Mouse (Mus musculus) limb, embryonic 10.5 days (tissue): ENCODE data around the gene Gm6588. TPM values are rescaled to one million over a fixed set of nuclear protein-coding genes. Genes with fewer than 3 reads are reported as not detected.

ENCODE experiments used
- DNase-seq: peaks from one replicate; pipeline ENCODE4 v3.0.0-alpha.2; 2017; ENCODE audit warnings: low spot score
- H3K27ac ChIP-seq: fragments of 300-500 bp; sonication (generic); 2 replicates; pipeline ENCODE4 v1.5.1; 2016; ENCODE audit warnings: mild to moderate bottlenecking
- H3K27me3 ChIP-seq: fragments of 300-500 bp; sonication (generic); 2 replicates; pipeline ENCODE4 v1.6.1; 2016; ENCODE audit warnings: low read depth, mild to moderate bottlenecking; ENCODE audit not compliant: poor library complexity, severe bottlenecking
- H3K36me3 ChIP-seq: fragments of 300-500 bp; sonication (generic); 2 replicates; pipeline ENCODE4 v1.6.1; 2016; ENCODE audit warnings: mild to moderate bottlenecking, moderate library complexity
- H3K4me1 ChIP-seq: fragments of 300-500 bp; sonication (generic); 2 replicates; pipeline ENCODE4 v1.6.1; 2016
- H3K4me3 ChIP-seq: fragments of 300-500 bp; sonication (generic); 2 replicates; pipeline ENCODE4 v1.5.1; 2016; ENCODE audit warnings: mild to moderate bottlenecking, moderate library complexity
- H3K9me3 ChIP-seq: fragments of 300-500 bp; sonication (generic); replicated peaks from 2 replicates; pipeline ENCODE4 v1.6.1; 2016; ENCODE audit warnings: mild to moderate bottlenecking
- WGBS: fragments of 180-500 bp; shearing (Covaris S2); methylation state at CpG from one replicate; pipeline ENCODE4 v1.1.7; 2016; 5-methylcytosine and 5-hydroxymethylcytosine counted together
- polyA plus RNA-seq: library from polyadenylated mRNA; unstranded; fragments of >200 nt; fragmentation: Nextera tagmentation; extraction: Ambion mirVana; gene quantifications from 2 replicates; pipeline ENCODE4 v1.2.1, GENCODE M21; 2016

Gene Gm6588
- polyA plus RNA-seq, 1 experiment from 2014 or later: not detected

DNA sequence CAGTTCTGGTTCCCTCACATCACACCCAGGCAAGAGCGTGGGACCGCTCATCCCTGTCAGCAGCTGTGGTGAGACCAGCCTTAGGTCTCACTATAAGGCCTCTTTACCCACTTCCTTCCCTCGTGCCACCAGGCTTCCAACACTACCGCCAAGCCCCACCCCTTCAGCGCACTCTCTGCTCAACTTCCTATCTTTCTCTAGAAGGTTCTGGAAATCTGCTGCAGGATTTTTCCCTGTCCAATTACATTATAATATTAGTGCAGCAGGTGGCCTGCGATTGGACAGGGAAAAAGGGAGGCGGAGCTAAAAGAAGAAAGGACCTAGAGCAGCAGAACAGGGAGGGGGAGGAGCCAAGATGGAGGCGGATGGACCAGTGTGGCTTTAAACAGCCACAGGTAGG lies 33.8 kb downstream of the Gm6588 start:
- DNase-seq: no peak
- Histone ChIP-seq H3K4me3 (no peak overlapping the region), H3K27me3 (peaks cover 50% of the 10 kb centered on the region), H3K9me3 (no peaks in the 10 kb centered on the region), H3K4me1 (peaks cover 24% of the 10 kb centered on the region), H3K27ac (no peak overlapping the region), H3K36me3 (no peaks in the 10 kb centered on the region)
- 84% methylated on average over 8 of the region's 8 CpGs for WGBS

DNA sequence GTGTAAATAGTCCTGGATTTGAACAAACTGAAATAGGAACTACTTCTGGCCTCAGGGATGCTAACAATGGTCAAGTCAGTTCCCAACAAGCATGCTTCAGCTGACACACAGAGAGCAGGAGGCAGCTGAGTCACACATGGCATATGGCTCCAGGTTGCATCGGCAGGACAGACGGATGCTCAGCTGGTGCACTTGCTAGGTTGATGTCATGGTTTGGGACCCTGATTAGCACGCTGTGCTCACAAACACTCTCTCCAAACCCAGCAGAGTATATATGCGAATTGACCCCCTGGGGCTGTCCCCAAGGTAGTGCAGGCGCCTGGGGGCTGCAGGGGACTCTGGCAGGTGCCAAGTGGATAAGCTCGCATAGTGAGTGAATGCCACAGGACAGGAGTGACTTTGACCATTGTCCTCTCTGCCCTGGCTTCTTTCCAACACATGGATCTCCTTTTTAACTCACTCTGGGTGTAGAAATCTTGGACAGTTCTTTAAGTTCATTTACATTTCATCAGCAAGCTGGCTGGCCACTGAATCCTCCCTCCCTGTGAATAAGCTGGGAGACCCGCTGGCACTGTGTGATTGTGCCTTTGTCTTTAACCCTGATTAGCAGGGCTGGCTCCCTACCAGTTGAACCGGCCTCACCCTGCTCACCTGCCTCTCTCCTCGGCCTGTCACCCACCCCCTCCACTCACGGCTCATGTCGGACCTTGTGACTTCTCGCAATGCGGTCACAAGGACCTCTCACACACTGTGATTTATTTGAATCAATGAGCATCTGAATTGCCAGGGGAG lies 35.9 kb downstream of the Gm6588 start:
- Histone ChIP-seq H3K4me1 (peaks cover 11% of the 10 kb centered on the region), H3K4me3 (no peak overlapping the region), H3K27ac (no peak overlapping the region), H3K27me3 (peaks cover 43% of the 10 kb centered on the region), H3K9me3 (no peaks in the 10 kb centered on the region), H3K36me3 (no peaks in the 10 kb centered on the region)
- WGBS: 22% methylated on average over 13 of the region's 13 CpGs
- DNase-seq: no peak

DNA sequence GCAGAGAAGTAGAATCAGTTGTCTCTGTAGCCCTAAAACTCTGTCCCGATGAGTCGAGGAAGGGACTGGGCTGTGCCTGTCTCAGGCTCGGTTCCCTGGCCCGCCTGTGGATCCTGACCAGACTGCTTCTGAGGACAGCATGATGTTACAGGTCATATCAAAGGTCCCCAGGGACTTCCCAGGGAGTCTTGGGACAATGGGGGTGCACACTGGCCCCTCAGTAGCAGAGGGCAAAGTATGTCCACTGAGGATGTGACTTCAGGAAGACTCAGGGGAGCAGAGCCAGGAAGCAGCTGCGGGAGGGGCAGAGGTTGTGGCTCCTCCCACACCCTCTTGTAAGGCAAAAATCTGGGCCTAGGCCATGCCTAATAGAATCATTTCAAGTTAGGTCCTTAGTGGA lies 37.2 kb downstream of the Gm6588 start:
- H3K27me3 ChIP-seq: peaks cover 43% of the 10 kb centered on the region
- 73% methylated on average over 5 of the region's 5 CpGs for WGBS

GRCm38 (mm10) chr5:112487504-112487903 lies 38.3 kb downstream of the Gm6588 start:
- peaks cover 5% of the 10 kb centered on the region; the same call in 1 of the 2 replicates for H3K4me1 ChIP-seq

More for the DNA sequence above, 37.2 kb downstream of the Gm6588 start:
- Histone ChIP-seq H3K27ac (no peak overlapping the region), H3K36me3 (no peaks in the 10 kb centered on the region), H3K4me3 (no peak overlapping the region), H3K4me1 (peaks cover 11% of the 10 kb centered on the region), H3K9me3 (no peaks in the 10 kb centered on the region)
- DNase-seq: no peak

GRCm38 (mm10) chr5:112488101-112488776 lies 39.0 kb downstream of the Gm6588 start:
- H3K4me1 ChIP-seq: peaks cover 4% of the 10 kb centered on the region; the same call in 1 of the 2 replicates
- H3K4me3 ChIP-seq: no peak overlapping the region
- 73% methylated on average over 8 of the region's 8 CpGs for WGBS
- H3K36me3 ChIP-seq: no peaks in the 10 kb centered on the region
- no peak for DNase-seq
- H3K27ac ChIP-seq: no peak overlapping the region
- peaks cover 35% of the 10 kb centered on the region for H3K27me3 ChIP-seq
- H3K9me3 ChIP-seq: no peaks in the 10 kb centered on the region

More at GRCm38 (mm10) chr5:112487504-112487903, 38.3 kb downstream of the Gm6588 start:
- Histone ChIP-seq H3K27ac (no peak overlapping the region), H3K9me3 (no peaks in the 10 kb centered on the region), H3K36me3 (no peaks in the 10 kb centered on the region), H3K4me3 (no peak overlapping the region), H3K27me3 (peaks cover 40% of the 10 kb centered on the region)
- DNase-seq: no peak
- WGBS: 95% methylated on average over 1 of the region's 1 CpGs

- H3K27me3 ChIP-seq: peaks cover 4% of the 10 kb centered on the region; the same call in 1 of the 2 replicates
- no peak overlapping the region for H3K27ac ChIP-seq
- H3K4me3 ChIP-seq: no peak overlapping the region
- WGBS: 54% methylated on average over 11 of the region's 11 CpGs
- peaks cover 8% of the 10 kb centered on the region; the same call in 1 of the 2 replicates for H3K4me1 ChIP-seq
- H3K36me3 ChIP-seq: no peaks in the 10 kb centered on the region
- H3K9me3 ChIP-seq: no peaks in the 10 kb centered on the region
- no peak for DNase-seq
These were observed 42.3 kb downstream of the Gm6588 start for GRCm38 (mm10) chr5:112491489-112491888.

DNA sequence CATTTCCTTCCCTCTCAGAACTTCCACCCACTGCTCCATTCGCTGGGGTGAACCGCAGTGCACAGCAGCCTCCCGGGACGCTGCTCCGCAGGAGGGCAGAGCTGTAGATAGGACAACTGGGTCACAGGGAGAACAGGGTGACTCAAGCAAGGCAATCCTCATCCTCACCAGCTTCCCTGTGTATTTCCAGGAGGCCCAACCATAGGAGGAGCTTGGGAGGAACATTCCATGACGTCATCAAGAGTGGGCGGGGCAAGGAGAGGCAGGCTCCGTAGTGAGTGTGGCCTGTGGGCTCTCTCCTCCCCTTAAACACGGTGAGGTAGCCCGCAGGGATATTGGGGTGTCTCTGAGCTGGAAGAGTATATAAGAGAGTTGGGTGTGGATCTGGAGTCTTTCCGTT lies 44.3 kb downstream of the Gm6588 start:
- Histone ChIP-seq H3K4me1 (peaks cover 8% of the 10 kb centered on the region; the same call in 1 of the 2 replicates), H3K27ac (no peak overlapping the region), H3K36me3 (no peaks in the 10 kb centered on the region), H3K4me3 (no peak overlapping the region), H3K27me3 (no peaks in the 10 kb centered on the region), H3K9me3 (no peaks in the 10 kb centered on the region)
- peak; percentile 73 for DNase-seq
- WGBS: 41% methylated on average over 11 of the region's 11 CpGs

DNA sequence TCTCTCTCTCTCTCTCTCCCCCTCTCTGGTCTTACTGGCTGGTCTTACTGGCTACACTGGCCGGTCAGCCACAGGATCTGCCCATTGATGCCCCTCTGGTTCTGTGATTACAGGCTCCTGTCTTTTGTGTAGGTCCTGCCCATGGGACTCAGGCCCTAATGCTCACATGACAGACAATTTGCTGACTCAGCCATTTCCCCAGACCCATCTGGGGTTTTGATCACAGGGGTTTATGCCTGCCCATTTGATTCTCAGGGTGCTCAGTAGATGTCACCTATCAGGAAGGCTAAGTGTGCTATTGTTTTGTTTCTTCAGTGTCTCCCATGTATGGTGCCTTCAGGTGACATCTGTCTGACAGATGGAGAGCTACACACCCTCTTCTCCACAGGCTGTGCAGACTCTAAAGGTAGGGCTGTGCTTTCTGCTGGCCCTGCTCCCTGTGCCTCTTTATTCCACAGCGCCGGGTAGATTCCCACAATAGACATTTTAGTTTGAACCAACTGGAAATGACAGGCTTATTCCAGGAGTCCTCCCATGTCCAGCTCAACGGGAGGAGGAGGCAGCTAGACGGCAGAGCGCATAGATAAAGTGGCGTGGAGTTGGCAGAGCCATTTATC lies 47.6 kb downstream of the Gm6588 start:
- peaks cover 20% of the 10 kb centered on the region for H3K4me1 ChIP-seq
- DNase-seq: no peak
- no peaks in the 10 kb centered on the region for H3K27me3 ChIP-seq
- no peaks in the 10 kb centered on the region for H3K9me3 ChIP-seq
- H3K27ac ChIP-seq: no peak overlapping the region
- 88% methylated on average over 7 of the region's 7 CpGs for WGBS
- H3K4me3 ChIP-seq: no peak overlapping the region
- H3K36me3 ChIP-seq: no peaks in the 10 kb centered on the region

GRCm38 (mm10) chr5:112498921-112499917 lies 50.0 kb downstream of the Gm6588 start:
- Histone ChIP-seq H3K4me3 (no peak overlapping the region), H3K4me1 (peaks cover 16% of the 10 kb centered on the region), H3K27ac (no peak overlapping the region), H3K27me3 (no peaks in the 10 kb centered on the region), H3K36me3 (no peaks in the 10 kb centered on the region), H3K9me3 (no peaks in the 10 kb centered on the region)
- no peak for DNase-seq
- WGBS: 77% methylated on average over 13 of the region's 13 CpGs

- H3K4me3 ChIP-seq: no peak overlapping the region
- no peak for DNase-seq
- 62% methylated on average over 8 of the region's 8 CpGs for WGBS
- H3K9me3 ChIP-seq: no peaks in the 10 kb centered on the region
- peaks cover 16% of the 10 kb centered on the region for H3K4me1 ChIP-seq
- H3K27ac ChIP-seq: no peak overlapping the region
- H3K27me3 ChIP-seq: no peaks in the 10 kb centered on the region
- H3K36me3 ChIP-seq: no peaks in the 10 kb centered on the region
These were observed 50.9 kb downstream of the Gm6588 start for GRCm38 (mm10) chr5:112499918-112500682.
